Mouse (Mus musculus): Measurements from ENCODE around the gene Lrmda. TPM values are rescaled to one million over a fixed set of nuclear protein-coding genes. Genes with fewer than 3 reads are reported as not detected.

Lrmda gene
- 0.47 and 0.70 TPM in 2 replicates for polyA plus RNA-seq (2015; fragmentation: Nextera tagmentation; extraction: Ambion mirVana)

DNA sequence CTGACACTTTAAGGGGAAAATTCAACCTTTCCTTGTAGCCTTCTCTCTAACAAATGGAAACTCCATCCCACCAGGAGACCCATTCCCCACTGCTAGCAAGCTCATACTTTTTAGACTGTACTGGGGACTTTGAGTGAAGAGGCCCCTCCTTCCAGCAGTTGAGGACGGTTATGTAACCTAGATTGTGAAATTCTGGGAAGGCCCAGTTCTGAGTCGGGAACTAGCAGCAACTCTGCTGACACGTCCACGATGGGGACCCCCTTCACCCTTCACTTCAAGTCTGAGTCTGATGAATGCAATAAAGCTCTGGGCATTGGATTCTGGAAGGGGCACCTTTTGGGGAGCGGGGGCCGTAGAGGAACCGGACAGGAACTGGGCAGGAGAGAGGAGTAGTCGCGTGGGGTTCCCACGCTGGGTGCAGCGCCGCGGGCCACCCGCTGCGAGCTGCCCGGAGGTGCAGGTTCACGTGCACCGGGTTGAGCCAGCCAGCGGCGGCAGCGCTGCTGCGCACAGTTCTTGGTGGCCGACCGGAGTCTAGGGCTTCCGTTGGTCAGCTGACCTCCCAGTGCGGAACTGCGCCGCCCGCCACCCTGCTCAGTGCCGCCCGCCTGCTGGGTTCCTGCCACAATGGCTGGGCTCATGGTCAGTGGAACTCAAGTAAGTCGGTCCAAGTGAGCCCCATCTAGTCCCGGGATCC lies at the start of gene Lrmda:
TSS of gene Lrmda (plus strand) at position 461 of the 697 bp plus-strand sequence.

DNA sequence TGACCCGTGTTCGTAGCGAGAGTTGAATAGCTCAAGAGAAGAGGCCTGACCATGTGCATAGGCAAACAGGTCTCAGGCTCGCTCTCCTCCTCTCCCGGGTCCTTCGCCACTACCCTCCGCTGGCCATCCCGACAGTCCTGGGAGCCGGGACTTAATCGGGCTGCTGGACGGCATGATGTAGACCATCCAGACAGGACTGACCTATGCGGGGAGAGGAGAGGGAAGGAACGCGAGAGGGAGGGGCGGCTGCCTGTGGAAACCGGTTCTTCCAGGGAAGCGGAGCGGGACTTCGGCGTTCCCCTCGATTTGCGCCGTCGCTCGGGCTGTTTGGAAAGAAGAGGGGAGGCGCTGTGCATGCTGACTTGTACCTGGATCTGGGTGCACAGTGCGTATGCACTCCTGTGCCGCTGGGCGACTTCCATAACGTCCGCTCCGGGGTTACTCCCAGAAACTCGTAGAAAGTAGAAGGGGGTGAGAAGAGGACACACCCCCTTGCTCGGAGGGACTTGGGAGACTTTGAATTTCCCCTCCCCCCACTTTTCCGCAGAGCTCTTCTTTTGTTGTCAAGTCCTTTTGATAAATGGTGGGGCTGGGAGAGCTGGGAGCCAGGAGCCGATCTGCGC lies 30.1 kb upstream of the Lrmda start, which contains the start of gene Zfp503:
TSS of gene Zfp503 (minus strand) at position 311 of the 623 bp plus-strand sequence.

Small RNA genes within 50 kb of the gene (microRNA-seq; reads per million reads assigned to microRNA genes)
- gene Gm27532: not detected

Other genes starting within 250 kb of the Lrmda start
- 285 and 313 TPM in 2 replicates for gene Vdac2, start 194.5 kb upstream of the Lrmda start, polyA plus RNA-seq (2015; fragmentation: Nextera tagmentation; extraction: Ambion mirVana)
- 19.0 and 20.9 TPM in 2 replicates for gene Comtd1, start 170.7 kb upstream of the Lrmda start, polyA plus RNA-seq (2015; fragmentation: Nextera tagmentation; extraction: Ambion mirVana)
- gene Zfp503, start 30.1 kb upstream of the Lrmda start, polyA plus RNA-seq (2015; fragmentation: Nextera tagmentation; extraction: Ambion mirVana): 10.7 and 11.0 TPM in 2 replicates